Mouse (Mus musculus): ENCODE results near the gene A630095N17Rik.

A630095N17Rik gene

DNA sequence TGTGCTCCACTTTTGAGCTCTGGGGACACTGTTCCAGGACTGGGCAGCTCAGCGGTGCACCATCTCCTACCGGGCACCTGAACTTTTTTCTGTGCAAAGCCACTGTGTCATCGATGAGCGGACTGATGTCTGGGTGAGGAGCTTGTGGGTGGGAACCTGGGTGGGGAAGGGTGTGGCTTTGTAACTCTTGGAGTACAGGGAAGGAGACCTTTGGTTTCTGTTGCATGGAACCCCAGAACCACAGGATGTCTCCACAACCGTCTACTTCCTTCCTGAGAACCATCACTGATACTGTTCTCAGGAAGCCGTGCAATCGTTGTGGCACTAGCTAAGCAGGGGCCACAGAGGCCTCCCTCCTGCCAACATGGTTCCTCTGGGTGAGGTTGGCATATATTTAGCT is 18.8 kb downstream of the A630095N17Rik start:
- no peak for DNase-seq (ENCODE audit: low spot score)

- DNase-seq (ENCODE audit: low spot score): no peak
Measured at GRCm38 (mm10) chr1:75212542-75212941, 19.4 kb downstream of the A630095N17Rik start.

- DNase-seq (ENCODE audit: low spot score): no peak
Measured at GRCm38 (mm10) chr1:75211141-75211708, 20.7 kb downstream of the A630095N17Rik start.

DNA sequence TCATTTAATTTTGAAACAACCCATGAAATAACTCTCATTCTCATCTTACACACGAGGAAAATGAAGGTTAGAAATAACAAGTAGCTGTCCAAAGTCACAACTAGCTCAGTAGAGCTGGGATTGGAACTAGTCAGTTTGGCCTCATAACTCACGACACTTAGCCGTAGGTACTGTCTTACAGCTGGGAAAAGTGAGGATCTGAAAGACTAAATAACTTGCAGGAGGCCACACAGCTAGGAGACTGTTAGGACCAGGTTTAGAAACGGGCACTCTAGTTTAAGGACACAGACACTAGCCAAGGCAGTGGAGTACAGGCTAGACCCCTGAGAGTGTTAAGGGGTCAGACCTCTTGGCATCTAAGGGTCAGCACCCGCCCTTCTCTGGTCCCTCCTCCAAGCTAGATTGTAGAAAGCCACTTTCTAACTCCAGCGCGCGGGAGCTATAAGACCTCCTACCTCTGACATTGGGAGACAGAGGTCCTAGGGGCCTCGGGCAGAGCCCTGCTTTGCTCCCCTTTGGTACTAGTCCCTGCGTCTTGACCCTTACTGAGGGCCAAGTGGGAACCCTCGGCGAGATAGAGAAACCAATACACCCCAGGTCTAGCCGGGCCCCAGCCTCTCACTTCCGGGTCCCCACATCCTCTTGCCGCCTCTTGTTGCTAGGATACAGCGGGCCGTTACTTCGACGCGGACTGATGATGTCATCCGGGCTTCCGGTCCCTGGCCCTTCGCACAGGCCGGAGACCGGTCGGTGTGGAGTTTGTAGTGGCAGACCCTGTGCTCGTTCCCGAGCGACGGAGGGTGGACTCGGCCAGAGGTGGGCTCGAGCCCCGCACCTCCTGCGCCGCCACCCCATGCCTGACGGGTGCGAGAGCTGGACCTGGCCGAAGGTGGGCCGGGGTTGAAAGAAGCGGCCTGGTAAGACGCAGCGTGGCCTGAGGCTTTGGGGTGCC is 21.5 kb downstream of the A630095N17Rik start, which contains the start of the genes Glb1l and Stk16:
Gene Glb1l, minus strand, starts transcription at position 678 of the 952 bp plus-strand sequence.
Gene Stk16, plus strand, starts transcription at position 703 of the 952 bp plus-strand sequence.
- DNase-seq (ENCODE audit: low spot score): peak; percentile 96

DNA sequence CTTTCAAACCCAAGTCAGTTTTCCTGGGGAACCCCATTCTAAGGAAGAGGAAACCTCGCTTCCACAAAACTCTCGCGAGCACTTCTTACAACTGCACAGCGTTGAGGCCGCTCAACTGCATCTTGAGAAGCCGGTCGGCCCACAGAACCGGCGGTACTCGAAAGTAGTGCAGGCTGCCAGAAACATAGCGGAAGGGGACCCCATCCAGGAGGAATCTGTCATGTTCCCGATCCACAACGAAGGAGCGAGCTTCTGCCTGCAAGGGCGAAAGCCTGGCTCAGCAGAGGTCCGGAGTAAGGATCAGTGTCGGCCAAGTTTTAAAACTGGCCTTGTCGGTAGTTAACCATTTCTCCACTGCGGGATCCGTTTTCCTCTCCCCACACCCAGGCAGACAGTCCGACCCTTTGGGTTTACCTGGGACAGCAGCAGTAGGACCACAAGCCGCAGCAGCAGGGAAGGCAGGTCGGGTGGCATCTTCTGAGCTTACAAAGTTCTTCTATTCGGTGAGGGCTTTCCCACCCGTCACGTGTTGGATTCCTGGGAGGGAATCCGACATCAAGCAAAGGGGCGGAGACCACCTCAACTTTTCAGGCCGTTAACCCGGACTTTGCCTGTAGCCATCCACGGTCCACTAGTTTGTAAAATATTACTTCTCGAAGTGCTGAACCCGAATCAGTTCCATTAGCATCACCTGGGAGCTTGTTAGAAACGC is 22.8 kb downstream of the A630095N17Rik start:
- DNase-seq (ENCODE audit: low spot score): peak; percentile 34

DNA sequence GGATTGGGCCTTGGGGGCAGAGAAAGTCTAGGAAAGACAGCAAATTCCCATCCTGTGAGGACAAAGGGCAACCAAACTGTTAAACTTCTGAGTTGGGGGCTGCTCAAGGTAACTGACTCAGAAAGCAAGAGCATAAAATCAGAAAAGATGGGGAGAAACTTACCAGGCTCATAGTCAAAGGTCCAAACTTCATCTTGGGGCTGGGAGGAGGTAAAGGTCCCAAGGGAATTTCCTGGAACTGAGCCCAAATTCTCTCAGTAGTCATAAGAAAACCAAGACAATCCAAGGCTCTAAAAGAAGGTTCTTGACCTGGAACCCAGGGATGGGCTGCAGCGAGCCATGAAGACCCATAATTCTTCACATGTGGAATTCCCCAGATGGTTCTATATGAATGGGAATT is 30.7 kb downstream of the A630095N17Rik start:
- no peak for DNase-seq (ENCODE audit: low spot score)

- no peak for DNase-seq (ENCODE audit: low spot score)
Measured at GRCm38 (mm10) chr1:75192452-75192851, 39.5 kb downstream of the A630095N17Rik start.

DNA sequence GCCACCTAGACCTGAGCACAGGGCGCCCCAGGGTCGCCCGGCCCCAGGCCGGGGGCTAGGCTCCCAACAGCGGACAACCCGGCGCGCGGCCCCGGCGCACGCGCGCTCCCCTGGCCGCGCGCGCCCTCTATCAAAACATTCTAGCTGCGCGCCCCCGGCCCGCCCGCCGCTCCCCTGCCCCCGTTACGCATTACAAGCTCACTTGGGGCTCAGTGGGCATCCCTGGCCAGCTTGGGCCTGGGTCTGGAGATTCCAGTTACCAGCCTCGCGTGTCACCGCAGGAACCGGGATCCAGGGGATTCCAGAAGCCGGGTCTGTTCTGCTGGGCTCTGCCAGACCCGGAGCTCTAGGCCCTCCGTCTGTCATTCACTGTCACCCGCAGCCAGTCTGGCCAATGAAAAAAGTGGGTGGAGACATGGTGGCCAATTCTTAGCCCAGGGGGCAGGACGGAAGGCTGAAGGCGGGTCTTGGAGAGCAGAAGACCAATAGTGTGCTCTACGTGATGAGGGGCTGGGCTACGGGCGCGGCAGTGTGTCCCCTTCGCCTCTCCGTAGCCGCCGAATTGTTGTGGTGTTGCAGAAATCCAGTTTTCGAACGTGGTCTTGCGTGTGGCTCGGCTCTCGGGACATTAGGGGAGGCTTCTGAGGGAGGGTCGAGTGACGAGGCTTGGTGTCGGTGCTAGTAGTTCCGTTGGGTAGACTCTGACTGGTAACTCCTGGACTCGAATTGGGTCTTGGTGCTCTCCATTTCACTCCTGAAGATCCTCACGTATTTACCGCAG is 40.1 kb downstream of the A630095N17Rik start, which contains the start of the genes Ankzf1 and Atg9a:
Gene Ankzf1, plus strand, starts transcription at position 530 of the 781 bp plus-strand sequence.
Gene Atg9a, minus strand, starts transcription at position 575 of the 781 bp plus-strand sequence.
- DNase-seq (ENCODE audit: low spot score): peak; percentile 70

DNA sequence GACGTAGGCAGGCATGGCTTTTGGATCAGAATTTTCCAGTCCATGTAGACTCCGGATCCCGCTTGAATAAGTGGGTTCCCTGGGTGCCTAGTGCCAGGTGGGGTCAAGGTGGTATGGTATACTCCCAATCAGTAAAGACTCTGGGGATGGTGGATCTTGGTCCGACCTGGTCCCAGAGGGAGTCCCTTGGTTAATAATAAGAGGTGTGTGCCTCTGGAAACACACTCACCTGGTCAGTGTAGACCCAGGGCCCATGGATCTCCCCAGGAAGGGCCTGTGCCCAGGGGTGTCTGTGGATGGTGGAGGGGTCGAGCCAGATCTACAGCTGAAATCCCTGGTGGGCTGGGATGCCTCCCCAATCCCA is 40.7 kb downstream of the A630095N17Rik start:
- no peak for DNase-seq (ENCODE audit: low spot score)

- no peak for DNase-seq (ENCODE audit: low spot score)
Measured at GRCm38 (mm10) chr1:75190577-75190976, 41.3 kb downstream of the A630095N17Rik start.

DNA sequence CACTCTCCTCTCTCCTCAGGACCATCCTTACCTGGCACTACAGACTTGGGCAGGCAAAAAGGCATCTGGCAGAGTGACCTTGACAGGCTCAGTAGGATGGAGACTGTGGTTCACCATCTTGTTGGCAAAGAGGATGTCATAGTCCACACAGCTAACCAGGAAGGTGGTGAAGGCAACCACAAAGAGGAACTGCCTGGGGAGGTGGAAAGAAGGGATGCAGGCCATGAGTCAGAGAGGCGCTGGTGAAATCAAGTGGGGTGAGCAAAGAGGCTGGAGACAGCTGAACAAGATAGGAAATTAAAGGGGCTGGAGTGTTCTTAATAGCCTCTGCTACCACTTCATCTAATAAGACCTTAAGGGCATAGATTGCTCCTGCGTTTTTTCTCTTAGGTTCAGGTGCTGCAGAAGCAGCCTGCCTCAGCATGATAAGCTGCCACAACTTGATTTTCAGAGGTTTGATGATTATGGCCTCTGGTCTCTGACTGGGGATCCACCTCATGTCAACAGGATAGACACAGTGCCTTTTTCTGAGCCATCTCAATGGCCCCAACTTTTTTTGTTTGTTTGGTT is 43.9 kb downstream of the A630095N17Rik start:
- DNase-seq (ENCODE audit: low spot score): no peak

- DNase-seq (ENCODE audit: low spot score): no peak
Measured at GRCm38 (mm10) chr1:75187126-75187525, 44.8 kb downstream of the A630095N17Rik start.

DNA sequence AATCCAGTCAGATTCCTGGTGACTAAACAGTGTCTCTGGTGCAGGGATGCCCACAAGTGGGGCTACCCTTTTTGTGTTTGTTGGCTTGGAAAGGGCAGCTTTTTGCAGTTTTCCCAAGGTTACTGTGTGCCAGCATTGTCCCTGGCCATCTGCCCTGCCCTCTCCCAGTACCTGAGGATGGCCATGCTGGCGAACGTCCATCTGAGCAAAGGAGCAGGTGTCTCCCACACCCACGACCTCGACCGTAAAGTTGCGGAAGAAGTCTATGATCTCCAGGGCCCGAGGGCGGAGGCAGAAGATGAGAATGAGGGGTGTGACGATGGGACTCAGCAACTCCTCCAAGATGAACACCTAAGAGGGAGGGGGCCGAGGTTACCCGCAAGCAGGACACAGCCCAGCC is 46.4 kb downstream of the A630095N17Rik start:
- DNase-seq (ENCODE audit: low spot score): no peak

GRCm38 (mm10) chr1:75182160-75182559 is 49.7 kb downstream of the A630095N17Rik start:
- no peak for DNase-seq (ENCODE audit: low spot score)

DNA sequence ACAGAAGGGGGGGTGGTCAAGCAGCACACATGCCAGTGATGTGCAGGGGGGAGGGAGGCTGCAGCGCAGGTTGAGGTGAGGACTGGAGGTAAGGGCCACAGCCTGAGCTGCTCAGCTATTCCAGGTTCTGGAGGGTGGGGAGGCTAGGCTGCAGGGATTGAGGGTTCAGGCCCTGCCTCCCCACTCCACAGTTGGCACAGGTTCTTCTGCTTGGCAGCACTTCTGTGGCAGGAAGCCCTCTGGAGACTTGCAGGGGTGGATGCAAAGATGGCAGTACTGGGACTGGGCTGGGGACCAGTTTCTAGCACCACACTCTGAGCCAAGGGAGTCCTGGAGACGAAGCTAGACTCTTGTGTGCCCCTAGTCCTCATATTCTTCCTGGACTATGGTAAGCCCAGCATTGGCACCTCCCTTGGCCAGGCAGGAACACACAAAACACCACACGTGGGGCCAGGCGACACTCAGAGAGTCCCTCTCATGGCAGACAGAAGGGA is 50.5 kb downstream of the A630095N17Rik start:
- no peak for DNase-seq (ENCODE audit: low spot score)

- DNase-seq (ENCODE audit: low spot score): no peak
Measured at GRCm38 (mm10) chr1:75180741-75181140, 51.2 kb downstream of the A630095N17Rik start.

- DNase-seq (ENCODE audit: low spot score): peak; percentile 55
Measured at GRCm38 (mm10) chr1:75180105-75180590, 51.8 kb downstream of the A630095N17Rik start, which contains the start of gene Abcb6. Gene Abcb6, minus strand, starts transcription at chr1:75180392.

GRCm38 (mm10) chr1:75179334-75180104 is 52.4 kb downstream of the A630095N17Rik start:
- no peak for DNase-seq (ENCODE audit: low spot score)

All from ovary, postnatal 10 days (tissue).